Mouse (Mus musculus) heart, postnatal 10 days (tissue): Measurements from ENCODE around the gene Sspo. TPM values are rescaled to one million over a fixed set of nuclear protein-coding genes. Genes with fewer than 3 reads are reported as not detected.

Experiments used
- DNase-seq, 2 experiments: peaks; one replicate each; pipeline ENCODE4 v3.0.0; 2021
- intact Hi-C: fragments of 180-260 bp; cut with DNase I; formaldehyde crosslinking; loops from one replicate; pipeline ENCODE4 v1.15.1; 2025
- microRNA-seq, 2 experiments: library from miRNA; unstranded; fragments of <30 nt; microRNA quantifications; one replicate each; pipeline ENCODE4 v1.2.0; 2022
- total RNA-seq, 2 experiments: library from RNA; stranded (reverse); gene quantifications; 2 replicates each; pipeline ENCODE4 v1.2.3; 2021

Gene Sspo
- total RNA-seq, 2 experiments from 2014 or later: 0.62 to 1.2 TPM

- intact Hi-C loops: loop anchor here (5.0 kb wide), 2 partner anchors 235 to 360 kb away; partner anchors contain the start of gene Gimap3
- DNase-seq: peak; percentile 80 to 85
These were observed 89.3 kb downstream of the Sspo start, which contains the start of gene Atp6v0e2 for GRCm38 (mm10) chr6:48537105-48537954. TSS of gene Atp6v0e2 (plus strand) at chr6:48537615.

- peak; percentile 78 to 90 for DNase-seq
- intact Hi-C loops: loop anchor here (2.0 to 5.0 kb wide), 3 partner anchors 104 to 362 kb away; partner anchors contain the start of gene Gimap3
These were observed 91.1 kb downstream of the Sspo start for GRCm38 (mm10) chr6:48538841-48539737.

GRCm38 (mm10) chr6:48539860-48540259, 91.8 kb downstream of the Sspo start:
- intact Hi-C loops: loop anchor here (2.0 to 5.0 kb wide), 3 partner anchors 103 to 363 kb away; partner anchors contain the start of gene Gimap3
- DNase-seq: no peak

- DNase-seq: no peak
- intact Hi-C loops: no loop called here
These were observed 92.7 kb downstream of the Sspo start for GRCm38 (mm10) chr6:48540721-48541120.

- intact Hi-C loops: no loop called here
- DNase-seq: no peak
These were observed 93.8 kb downstream of the Sspo start for GRCm38 (mm10) chr6:48541560-48542450.

GRCm38 (mm10) chr6:48542631-48543030, 94.6 kb downstream of the Sspo start:
- DNase-seq: no peak
- intact Hi-C loops: no loop called here

- intact Hi-C loops: no loop called here
- DNase-seq: no peak
These were observed 97.2 kb downstream of the Sspo start for GRCm38 (mm10) chr6:48545251-48545650.

- peak; percentile 30 to 60 for DNase-seq
These were observed 98.2 kb downstream of the Sspo start for GRCm38 (mm10) chr6:48546271-48546670.

GRCm38 (mm10) chr6:48546858-48547257, 98.8 kb downstream of the Sspo start:
- intact Hi-C loops: loop anchor here (2.0 kb wide), 1 partner anchor 36 kb away; no protein-coding TSS in a partner anchor
- peak in 1 of 2 experiments; percentile 45 for DNase-seq

More at GRCm38 (mm10) chr6:48546271-48546670, 98.2 kb downstream of the Sspo start:
- intact Hi-C loops: loop anchor here (2.0 kb wide), 1 partner anchor 37 kb away; no protein-coding TSS in a partner anchor

GRCm38 (mm10) chr6:48548314-48548713, 100.3 kb downstream of the Sspo start:
- intact Hi-C loops: no loop called here
- DNase-seq: no peak

Small RNA genes within 50 kb of the gene (microRNA-seq; reads per million reads assigned to microRNA genes)
- 0 reads per million in 2 experiments for gene Gm24325

Other genes starting within 250 kb of the Sspo start
- gene Krba1, start 52.6 kb upstream of the Sspo start, total RNA-seq: 10 to 100 TPM; 27.3 to 30.8 TPM
- gene Zfp467, start 2.4 kb upstream of the Sspo start, total RNA-seq: 10 to 100 TPM; 17.8 to 25.2 TPM
- gene Atp6v0e2, start 89.4 kb downstream of the Sspo start, total RNA-seq: 10 to 100 TPM; 14.4 to 15.7 TPM
- gene Lrrc61, start 106.6 kb downstream of the Sspo start, total RNA-seq: 10 to 100 TPM; 12.4 to 16.7 TPM
- gene Rarres2, start 124.6 kb downstream of the Sspo start, total RNA-seq: 100 to 1,000 TPM in 1 of 2 experiments, 10 to 100 TPM in 1; 86.7 to 106 TPM
- gene Gm45021, start 141.4 kb downstream of the Sspo start, total RNA-seq: not detected
- gene Repin1, start 145.7 kb downstream of the Sspo start, total RNA-seq: 10 to 100 TPM; 24.3 to 27.7 TPM
- gene Gm44965, start 145.7 kb downstream of the Sspo start, total RNA-seq: 1 to 10 TPM in 1 of 2 experiments, not detected in 1; 5.4 TPM
- 1 to 10 TPM; 5.8 to 5.9 TPM for gene Zfp775, start 153.8 kb downstream of the Sspo start, total RNA-seq
- under 1 TPM; 0.50 to 0.89 TPM for gene AI854703, start 178.5 kb downstream of the Sspo start, total RNA-seq
- gene Gimap8, start 199.0 kb downstream of the Sspo start, total RNA-seq: 10 to 100 TPM; 11.0 to 14.0 TPM
- 1 to 10 TPM; 6.0 to 7.5 TPM for gene Gimap9, start 227.9 kb downstream of the Sspo start, total RNA-seq
- gene Gimap4, start 236.3 kb downstream of the Sspo start, total RNA-seq: 10 to 100 TPM; 46.9 to 57.4 TPM